Mouse (Mus musculus): ENCODE results near the gene Mdga1.

Mdga1 gene

GRCm38 (mm10) chr17:29970037-29970555, at the start of gene Mdga1:
Mdga1 (minus strand) TSS chr17:29970087.
- no peak for DNase-seq

GRCm38 (mm10) chr17:30018927-30019610, 49.2 kb upstream of the Mdga1 start:
- DNase-seq: no peak

GRCm38 (mm10) chr17:30014660-30015059, 44.8 kb upstream of the Mdga1 start:
- no peak for DNase-seq

GRCm38 (mm10) chr17:30008392-30008791, 38.5 kb upstream of the Mdga1 start:
- DNase-seq: no peak

GRCm38 (mm10) chr17:30007883-30008282, 38.0 kb upstream of the Mdga1 start:
- DNase-seq: no peak

GRCm38 (mm10) chr17:30006877-30007276, 37.0 kb upstream of the Mdga1 start:
- no peak for DNase-seq

GRCm38 (mm10) chr17:30005451-30005941, 35.6 kb upstream of the Mdga1 start:
- peak; percentile 60 for DNase-seq

- DNase-seq: no peak
Observed at GRCm38 (mm10) chr17:30005103-30005443, 35.2 kb upstream of the Mdga1 start.

GRCm38 (mm10) chr17:30004203-30005102, 34.6 kb upstream of the Mdga1 start, which contains the start of gene Zfand3:
Zfand3 (plus strand) TSS chr17:30004733.
- DNase-seq: peak; percentile 91

- DNase-seq: no peak
Observed at GRCm38 (mm10) chr17:29998566-29999295, 28.8 kb upstream of the Mdga1 start.

GRCm38 (mm10) chr17:29997726-29998125, 27.8 kb upstream of the Mdga1 start:
- DNase-seq: no peak

- no peak for DNase-seq
Observed at GRCm38 (mm10) chr17:29995986-29996385, 26.1 kb upstream of the Mdga1 start.

- DNase-seq: no peak
Observed at GRCm38 (mm10) chr17:29994459-29994858, 24.6 kb upstream of the Mdga1 start.

- DNase-seq: no peak
Observed at GRCm38 (mm10) chr17:29994011-29994410, 24.1 kb upstream of the Mdga1 start.

- DNase-seq: no peak
Observed at GRCm38 (mm10) chr17:29993488-29993887, 23.6 kb upstream of the Mdga1 start.

- DNase-seq: no peak
Observed at GRCm38 (mm10) chr17:29990845-29991244, 21.0 kb upstream of the Mdga1 start.

GRCm38 (mm10) chr17:29990136-29990535, 20.2 kb upstream of the Mdga1 start:
- no peak for DNase-seq

GRCm38 (mm10) chr17:29989653-29990052, 19.8 kb upstream of the Mdga1 start:
- DNase-seq: no peak

- no peak for DNase-seq
Observed at GRCm38 (mm10) chr17:29988141-29988540, 18.3 kb upstream of the Mdga1 start.

GRCm38 (mm10) chr17:29985534-29985933, 15.6 kb upstream of the Mdga1 start:
- DNase-seq: no peak

GRCm38 (mm10) chr17:29984931-29985330, 15.0 kb upstream of the Mdga1 start:
- DNase-seq: no peak

- no peak for DNase-seq
Observed at GRCm38 (mm10) chr17:29983190-29983589, 13.3 kb upstream of the Mdga1 start.

- no peak for DNase-seq
Observed at GRCm38 (mm10) chr17:29981568-29981967, 11.7 kb upstream of the Mdga1 start.

Data from thymus, postnatal 4 days (tissue).